Mouse (Mus musculus): ENCODE measurements around the gene Dkc1. TPM values are rescaled to one million over a fixed set of nuclear protein-coding genes. Genes with fewer than 3 reads are reported as not detected.
"Not testable (repeated sequence)": the region's sequence is repeated elsewhere in the genome, so short reads cannot be mapped to it uniquely, and the experiment has no call there.

Dkc1 gene
- polyA plus RNA-seq, 1 experiment: 264 TPM

DNA sequence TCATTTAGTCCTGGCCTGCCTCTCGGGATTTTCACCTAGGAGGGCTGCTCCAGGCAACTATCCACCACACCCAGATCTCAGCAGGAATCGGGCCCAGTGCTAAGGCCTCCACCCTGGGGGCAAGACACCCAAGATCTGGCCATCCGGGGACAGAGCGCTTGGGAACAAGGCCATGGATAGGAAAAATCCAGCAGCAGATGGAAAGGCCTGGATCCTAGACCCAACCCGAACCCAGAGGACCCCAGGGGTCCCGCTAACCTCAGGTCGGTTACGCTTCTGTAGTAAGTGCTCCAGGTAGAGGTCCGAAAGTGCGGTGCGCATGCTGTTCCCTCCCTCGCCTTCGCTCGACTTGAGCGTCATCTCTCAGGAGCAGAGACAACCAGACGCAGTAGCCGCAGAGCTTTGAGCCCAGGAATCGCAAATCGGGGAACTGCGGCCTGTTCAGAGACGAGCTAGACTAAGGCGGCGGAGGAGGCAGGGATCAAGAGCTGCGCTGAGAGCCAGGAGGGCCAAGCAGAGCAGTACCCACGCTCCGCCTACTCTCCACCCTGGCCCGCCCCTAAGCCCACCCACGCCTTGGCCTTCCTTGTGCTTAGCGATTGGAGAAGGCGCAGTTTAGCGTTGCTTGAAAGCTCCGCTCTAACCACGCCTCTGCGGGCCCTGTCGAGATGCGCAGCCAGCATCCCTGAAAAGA lies 35.0 kb downstream of the Dkc1 start, which contains the start of gene Mpp1:
Gene Mpp1 (minus strand): TSS at position 550 of the 694 bp plus-strand sequence.
- Histone ChIP-seq H3K4me3 (ENCODE audit: low read depth, low read length) (peak within 1 kb of the TSS; percentile 89), H3K9ac (ENCODE audit: low read depth, poor library complexity, severe bottlenecking) (peak within 1 kb of the TSS; percentile 67), H3K36me3 (ENCODE audit: control insufficient read depth, insufficient read depth, low read length, poor library complexity, severe bottlenecking) (no peaks in the 10 kb centered on the region), H3K27me3 (ENCODE audit: control insufficient read depth, insufficient read depth, low read length, poor library complexity, severe bottlenecking) (no peaks in the 10 kb centered on the region), H3K4me1 (ENCODE audit: control insufficient read depth, insufficient read depth, low read length) (no peaks in the 10 kb centered on the region), H3K27ac (ENCODE audit: insufficient read depth, low read length) (peak within 1 kb of the TSS; percentile 79), H3K9me3 (replicated peaks; ENCODE audit: control insufficient read depth, insufficient read depth, low read length, poor library complexity, severe bottlenecking) (no peaks in the 10 kb centered on the region)
- TF ChIP-seq CTCF (IDR thresholded peaks at IDR 0.05; ENCODE audit: low read depth, low read length): no peak
- peak; percentile 36 for TF ChIP-seq POLR2A (IDR thresholded peaks at IDR 0.05; ENCODE audit: insufficient read depth, low read length)

DNA sequence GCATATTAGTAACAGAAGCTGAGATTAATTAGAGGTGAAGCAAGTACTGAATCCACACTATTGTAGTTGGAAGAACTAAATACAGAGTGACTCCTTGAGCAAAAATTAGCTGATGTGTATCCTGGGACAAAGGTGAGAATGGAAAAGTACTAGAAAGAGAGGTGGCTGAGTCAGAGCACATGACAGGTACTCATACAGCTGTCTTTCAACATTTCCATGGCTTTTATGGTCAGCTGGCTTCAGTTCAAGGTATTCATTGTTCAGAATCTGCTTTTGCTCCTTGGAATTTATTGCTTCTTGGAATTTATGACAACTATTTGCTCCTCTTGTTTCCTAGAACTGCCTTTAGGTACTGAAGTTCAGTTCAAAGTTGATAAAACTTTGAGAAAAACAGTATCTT lies 41.3 kb downstream of the Dkc1 start:
- Histone ChIP-seq H3K4me1 (ENCODE audit: control insufficient read depth, insufficient read depth, low read length) (no peaks in the 10 kb centered on the region), H3K9ac (ENCODE audit: low read depth, poor library complexity, severe bottlenecking) (no peak overlapping the region)
- TF ChIP-seq POLR2A (IDR thresholded peaks at IDR 0.05; ENCODE audit: insufficient read depth, low read length) (no peak), CTCF (IDR thresholded peaks at IDR 0.05; ENCODE audit: low read depth, low read length) (no peak), EP300 (IDR thresholded peaks at IDR 0.05; ENCODE audit: insufficient read depth, low read depth, low read length) (no peak)

DNA sequence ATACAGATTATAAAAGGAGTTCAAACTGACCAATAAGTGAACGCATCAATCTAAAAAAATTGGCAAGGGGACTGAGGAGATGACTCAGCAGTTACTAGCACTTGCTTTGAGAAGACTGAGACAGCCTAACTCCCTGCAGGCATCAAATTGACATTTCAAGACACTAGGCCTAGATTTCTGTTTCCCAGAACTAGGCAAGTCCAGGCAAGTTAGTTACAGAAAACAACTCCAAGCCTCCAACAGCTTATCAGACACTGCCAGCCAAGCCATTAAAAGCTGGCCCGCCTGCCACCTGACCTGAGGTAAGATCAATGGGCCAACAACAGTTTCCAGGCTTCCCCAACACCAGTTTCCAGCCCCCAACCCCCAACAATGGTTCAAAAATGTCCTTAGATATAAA lies 42.1 kb downstream of the Dkc1 start:
- H3K27ac ChIP-seq (ENCODE audit: insufficient read depth, low read length): peak overlapping the region; percentile 78
- no peaks in the 10 kb centered on the region for H3K9me3 ChIP-seq (replicated peaks; ENCODE audit: control insufficient read depth, insufficient read depth, low read length, poor library complexity, severe bottlenecking)
- H3K27me3 ChIP-seq (ENCODE audit: control insufficient read depth, insufficient read depth, low read length, poor library complexity, severe bottlenecking): no peaks in the 10 kb centered on the region
- TF ChIP-seq EP300 (IDR thresholded peaks at IDR 0.05; ENCODE audit: insufficient read depth, low read depth, low read length) (peak; percentile 65; the same call in 1 of the 2 replicates), POLR2A (IDR thresholded peaks at IDR 0.05; ENCODE audit: insufficient read depth, low read length) (no peak)
- no peaks in the 10 kb centered on the region for H3K36me3 ChIP-seq (ENCODE audit: control insufficient read depth, insufficient read depth, low read length, poor library complexity, severe bottlenecking)
- no peak overlapping the region for H3K4me3 ChIP-seq (ENCODE audit: low read depth, low read length)
- H3K4me1 ChIP-seq (ENCODE audit: control insufficient read depth, insufficient read depth, low read length): no peaks in the 10 kb centered on the region
- H3K9ac ChIP-seq (ENCODE audit: low read depth, poor library complexity, severe bottlenecking): no peak overlapping the region

More for the DNA sequence above, 41.3 kb downstream of the Dkc1 start:
- H3K36me3 ChIP-seq (ENCODE audit: control insufficient read depth, insufficient read depth, low read length, poor library complexity, severe bottlenecking): no peaks in the 10 kb centered on the region
- H3K27me3 ChIP-seq (ENCODE audit: control insufficient read depth, insufficient read depth, low read length, poor library complexity, severe bottlenecking): no peaks in the 10 kb centered on the region
- no peak overlapping the region for H3K4me3 ChIP-seq (ENCODE audit: low read depth, low read length)
- H3K27ac ChIP-seq (ENCODE audit: insufficient read depth, low read length): no peak overlapping the region
- no peaks in the 10 kb centered on the region for H3K9me3 ChIP-seq (replicated peaks; ENCODE audit: control insufficient read depth, insufficient read depth, low read length, poor library complexity, severe bottlenecking)

DNA sequence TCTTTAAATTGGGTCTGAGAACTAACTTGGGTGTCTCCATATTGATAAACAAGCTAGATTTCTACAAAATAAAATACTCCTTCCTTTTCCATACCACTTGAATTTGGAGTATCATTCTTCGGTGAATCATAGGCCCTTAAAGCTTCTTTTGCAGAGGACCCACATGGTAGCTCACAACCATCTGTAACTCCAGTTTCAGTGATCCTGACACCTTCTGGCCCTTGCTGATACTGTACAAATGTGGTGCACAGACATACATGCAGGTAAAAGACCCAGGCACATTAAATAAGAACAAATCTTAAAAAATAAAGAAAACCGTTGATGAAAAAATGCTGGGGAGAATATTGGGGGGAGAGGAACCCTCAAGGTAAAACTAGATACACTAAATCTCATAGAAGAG lies 42.5 kb downstream of the Dkc1 start:
- Histone ChIP-seq H3K4me3 (ENCODE audit: low read depth, low read length) (no peak overlapping the region), H3K9ac (ENCODE audit: low read depth, poor library complexity, severe bottlenecking) (no peak overlapping the region), H3K4me1 (ENCODE audit: control insufficient read depth, insufficient read depth, low read length) (no peaks in the 10 kb centered on the region), H3K27me3 (ENCODE audit: control insufficient read depth, insufficient read depth, low read length, poor library complexity, severe bottlenecking) (no peaks in the 10 kb centered on the region), H3K36me3 (ENCODE audit: control insufficient read depth, insufficient read depth, low read length, poor library complexity, severe bottlenecking) (no peaks in the 10 kb centered on the region), H3K27ac (ENCODE audit: insufficient read depth, low read length) (0 out of 2 replicates have a peak overlapping the region, but pooled peaks have one; percentile 36), H3K9me3 (replicated peaks; ENCODE audit: control insufficient read depth, insufficient read depth, low read length, poor library complexity, severe bottlenecking) (no peaks in the 10 kb centered on the region)
- TF ChIP-seq CTCF (IDR thresholded peaks at IDR 0.05; ENCODE audit: low read depth, low read length) (no peak), EP300 (IDR thresholded peaks at IDR 0.05; ENCODE audit: insufficient read depth, low read depth, low read length) (no peak), POLR2A (IDR thresholded peaks at IDR 0.05; ENCODE audit: insufficient read depth, low read length) (no peak)

DNA sequence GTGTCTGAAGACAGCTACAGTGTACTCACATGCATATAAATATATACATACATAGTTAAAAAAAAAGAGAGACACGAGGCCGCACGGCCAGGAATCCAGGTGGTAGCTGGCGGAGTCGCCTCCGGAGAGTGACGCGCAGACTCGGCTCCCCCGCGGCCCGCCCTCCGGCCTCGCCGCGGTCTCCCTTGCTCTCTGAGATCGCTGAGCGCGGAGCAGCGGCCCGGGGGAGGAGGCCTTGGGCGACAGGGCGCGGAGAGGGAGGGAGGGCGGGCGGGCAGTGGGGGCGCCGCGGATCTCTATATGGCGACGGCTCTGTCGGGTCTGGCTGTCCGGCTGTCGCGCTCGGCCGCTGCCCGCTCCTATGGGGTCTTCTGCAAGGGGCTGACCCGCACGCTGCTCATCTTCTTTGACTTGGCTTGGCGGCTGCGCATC lies 47.5 kb downstream of the Dkc1 start:
- peak overlapping the region; percentile 27 for H3K4me3 ChIP-seq (ENCODE audit: low read depth, low read length)
- H3K4me1 ChIP-seq (ENCODE audit: control insufficient read depth, insufficient read depth, low read length); H3K9me3 ChIP-seq (replicated peaks; ENCODE audit: control insufficient read depth, insufficient read depth, low read length, poor library complexity, severe bottlenecking); H3K27ac ChIP-seq (ENCODE audit: insufficient read depth, low read length); H3K9ac ChIP-seq (ENCODE audit: low read depth, poor library complexity, severe bottlenecking); H3K36me3 ChIP-seq (ENCODE audit: control insufficient read depth, insufficient read depth, low read length, poor library complexity, severe bottlenecking); H3K27me3 ChIP-seq (ENCODE audit: control insufficient read depth, insufficient read depth, low read length, poor library complexity, severe bottlenecking): not testable (repeated sequence)

DNA sequence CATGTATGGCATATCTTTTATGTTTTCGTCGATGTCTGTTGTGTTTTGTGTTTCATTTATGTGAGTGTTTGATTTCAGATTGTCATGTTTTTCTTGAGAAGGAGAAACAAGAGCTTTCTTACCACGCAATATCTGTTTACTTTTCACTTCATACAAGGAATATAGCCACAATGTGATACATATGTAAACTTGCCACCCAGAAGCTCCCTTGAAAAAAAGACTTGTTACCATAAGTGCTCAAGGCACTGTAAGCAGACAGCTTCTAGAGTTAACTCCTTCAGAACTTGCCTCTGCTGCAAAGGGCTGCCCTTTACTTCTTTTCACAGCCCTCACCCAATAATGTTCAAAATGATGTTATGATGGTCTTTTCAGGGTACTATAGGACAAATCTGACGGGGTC lies 52.8 kb downstream of the Dkc1 start:
- Histone ChIP-seq H3K9ac (ENCODE audit: low read depth, poor library complexity, severe bottlenecking) (no peak overlapping the region), H3K4me1 (ENCODE audit: control insufficient read depth, insufficient read depth, low read length) (no peaks in the 10 kb centered on the region), H3K27me3 (ENCODE audit: control insufficient read depth, insufficient read depth, low read length, poor library complexity, severe bottlenecking) (no peaks in the 10 kb centered on the region), H3K36me3 (ENCODE audit: control insufficient read depth, insufficient read depth, low read length, poor library complexity, severe bottlenecking) (no peaks in the 10 kb centered on the region), H3K4me3 (ENCODE audit: low read depth, low read length) (no peak overlapping the region), H3K27ac (ENCODE audit: insufficient read depth, low read length) (no peak overlapping the region), H3K9me3 (replicated peaks; ENCODE audit: control insufficient read depth, insufficient read depth, low read length, poor library complexity, severe bottlenecking) (no peaks in the 10 kb centered on the region)
- TF ChIP-seq CTCF (IDR thresholded peaks at IDR 0.05; ENCODE audit: low read depth, low read length) (no peak), EP300 (IDR thresholded peaks at IDR 0.05; ENCODE audit: insufficient read depth, low read depth, low read length) (no peak), POLR2A (IDR thresholded peaks at IDR 0.05; ENCODE audit: insufficient read depth, low read length) (no peak)

Measured in ES-Bruce4 (cell line).